Mouse (Mus musculus) midbrain, embryonic 13.5 days (tissue): ENCODE data around the gene Fadd. TPM values are rescaled to one million over a fixed set of nuclear protein-coding genes. Genes with fewer than 3 reads are reported as not detected.

Experiments
- polyA plus RNA-seq: library from polyadenylated mRNA; unstranded; fragments of >200 nt; fragmentation: Nextera tagmentation; extraction: Ambion mirVana; gene quantifications from 2 replicates; pipeline ENCODE4 v1.2.1, GENCODE M21; 2015

The Fadd gene
- polyA plus RNA-seq, 1 experiment from 2014 or later, result 6.0 TPM

Other genes starting within 250 kb of the Fadd start
- gene Cttn, start 111.5 kb downstream of the Fadd start, polyA plus RNA-seq, result 194 and 201 TPM in 2 replicates
- 28.1 and 32.1 TPM in 2 replicates for gene Ppfia1, start 28.7 kb downstream of the Fadd start, polyA plus RNA-seq
- gene Ano1, start 169.5 kb upstream of the Fadd start, polyA plus RNA-seq, result 13.0 and 15.1 TPM in 2 replicates